Mouse (Mus musculus) brown adipose tissue, adult 24 weeks (tissue): ENCODE results near the gene Gm21746. TPM values are rescaled to one million over a fixed set of nuclear protein-coding genes. Genes with fewer than 3 reads are reported as not detected.
"Not testable (repeated sequence)": the region's sequence is repeated elsewhere in the genome, so short reads cannot be mapped to it uniquely, and the experiment has no call there.

ENCODE experiments used
- H3K27ac ChIP-seq: fragments of 200-500 bp; replicated peaks from 2 replicates; pipeline ENCODE4 v1.5.1; 2012; ENCODE audit warnings: low read depth, mild to moderate bottlenecking, low read length
- H3K4me1 ChIP-seq: fragments of 200-500 bp; 2 replicates; pipeline ENCODE4 v1.6.1; 2012; ENCODE audit warnings: low read length, mixed read lengths; ENCODE audit not compliant: control insufficient read depth, insufficient read depth, insufficient read length
- H3K4me3 ChIP-seq: fragments of 200-500 bp; 2 replicates; pipeline ENCODE4 v1.5.1; 2012; ENCODE audit warnings: low read depth, mild to moderate bottlenecking, low read length, moderate library complexity; ENCODE audit not compliant: insufficient read depth
- polyA plus RNA-seq: library from polyadenylated mRNA; stranded (reverse); fragments of >200 nt; gene quantifications from 2 replicates; pipeline ENCODE4 v1.2.4, GENCODE M21; 2012; ENCODE audit not compliant: missing spikeins, insufficient read depth, insufficient read length

Gene Gm21746
- not detected in 2 replicates for polyA plus RNA-seq

GRCm38 (mm10) chrY:6237895-6238294, at the start of gene Gm21746:
Gene Gm21746 (minus strand): TSS chrY:6237995.
- H3K4me1 ChIP-seq, H3K4me3 ChIP-seq: not testable (repeated sequence)

GRCm38 (mm10) chrY:6266798-6267197, 29.0 kb upstream of the Gm21746 start, which contains the start of gene Gm20873:
Gene Gm20873 (plus strand): TSS chrY:6267098.
- H3K4me1 ChIP-seq, H3K27ac ChIP-seq, H3K4me3 ChIP-seq: not testable (repeated sequence)

More at GRCm38 (mm10) chrY:6237895-6238294, at the start of gene Gm21746:
- H3K27ac ChIP-seq, result not testable (repeated sequence)

Other genes with a start within 250 kb of the Gm21746 start
- not detected in 2 replicates for gene Gm20873, start 29.1 kb upstream of the Gm21746 start, polyA plus RNA-seq